Mouse (Mus musculus) neural tube, embryonic 10.5 days (tissue): Measurements from ENCODE around the gene Prr36.

Experiments
- DNase-seq: peaks from one replicate; pipeline ENCODE4 v3.0.0-alpha.2; 2017; ENCODE audit warnings: low spot score; ENCODE audit errors: extremely low spot score

Gene Prr36

GRCm38 (mm10) chr8:4239193-4239890 lies 22.1 kb upstream of the Prr36 start:
- no peak for DNase-seq

GRCm38 (mm10) chr8:4238434-4239192 lies 21.4 kb upstream of the Prr36 start, which contains the start of the genes Map2k7 and Gm49320:
Gene Map2k7, plus strand, starts transcription at chr8:4238740.
Gene Gm49320, plus strand, starts transcription at chr8:4238865.
- DNase-seq = peak; percentile 100

- DNase-seq = no peak
Measured at GRCm38 (mm10) chr8:4237814-4238433, 20.7 kb upstream of the Prr36 start.

GRCm38 (mm10) chr8:4230612-4231351 lies 13.5 kb upstream of the Prr36 start:
- DNase-seq = no peak

GRCm38 (mm10) chr8:4229784-4230183 lies 12.5 kb upstream of the Prr36 start:
- DNase-seq = no peak

DNA sequence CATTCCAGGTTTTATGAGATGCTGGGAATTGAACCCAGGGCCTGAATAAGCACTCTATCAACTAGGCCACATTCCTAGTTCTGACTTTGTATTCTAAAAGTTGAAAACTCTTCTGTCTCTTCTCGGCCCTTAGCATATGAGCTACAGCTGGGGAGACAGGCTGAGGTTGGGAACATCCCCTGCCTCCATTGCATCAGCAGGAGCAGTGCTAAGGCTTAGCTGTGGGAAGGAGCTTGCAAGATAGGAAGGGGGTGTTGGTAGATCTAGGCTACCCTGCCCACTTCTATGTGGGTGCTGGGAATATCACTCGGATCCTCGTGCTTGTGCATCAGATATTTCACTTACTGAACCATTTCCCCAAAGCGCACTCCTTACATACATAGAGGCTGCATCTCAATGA lies 10.7 kb upstream of the Prr36 start:
- DNase-seq = no peak

DNA sequence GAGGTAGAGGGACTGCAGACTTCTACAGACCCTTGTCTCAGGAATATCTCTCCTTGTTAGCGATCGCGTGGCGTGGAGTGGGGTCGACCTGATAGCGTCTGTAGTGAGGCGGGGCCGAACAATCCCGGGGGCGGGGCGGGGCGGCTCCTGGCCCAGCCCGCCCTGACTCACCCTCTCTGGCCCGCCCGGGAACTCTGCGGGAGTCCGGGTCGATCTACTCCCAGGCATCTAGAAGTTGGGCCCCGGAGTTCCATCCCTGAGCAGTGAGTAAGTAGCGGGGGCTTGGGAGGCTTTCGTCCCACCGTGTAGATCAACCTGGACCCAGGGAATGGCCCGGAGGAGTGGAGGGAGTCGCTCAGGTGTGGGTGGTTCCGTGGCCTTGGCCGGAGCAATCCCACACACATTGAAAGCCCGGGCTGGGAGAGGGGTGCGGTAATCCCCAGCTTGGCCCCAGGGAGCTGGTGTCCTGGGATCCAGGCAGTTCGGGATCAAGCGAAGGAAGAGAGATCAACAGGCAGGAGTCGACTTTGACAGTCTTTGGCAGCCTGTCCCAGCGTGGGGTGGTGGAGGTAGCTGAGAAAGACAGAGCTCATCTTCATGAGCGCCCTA lies 9.6 kb upstream of the Prr36 start, which contains the start of gene Lrrc8e:
Gene Lrrc8e, plus strand, starts transcription at position 89 of the 609 bp plus-strand sequence.
- no peak for DNase-seq

- no peak for DNase-seq
Measured at GRCm38 (mm10) chr8:4226323-4226722, 9.1 kb upstream of the Prr36 start.

DNA sequence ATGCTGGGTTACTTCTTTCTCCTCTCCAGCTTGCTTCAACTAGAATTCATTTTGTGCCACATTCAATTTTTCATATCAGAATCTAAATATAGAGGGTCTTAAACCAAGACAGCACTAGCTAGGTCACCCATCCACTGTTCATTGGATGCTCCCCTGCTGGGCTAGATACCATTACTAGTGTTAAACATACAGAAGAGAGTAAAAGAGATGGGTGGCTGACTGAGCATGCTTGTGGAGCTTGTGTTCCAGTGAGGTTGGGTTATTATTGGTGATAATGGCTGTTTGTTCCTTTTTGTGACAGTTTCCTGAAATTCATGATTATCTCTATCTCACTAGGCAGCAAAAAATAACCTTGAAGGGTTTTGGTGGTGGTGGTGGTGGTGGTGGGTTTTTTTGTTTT lies 4.8 kb upstream of the Prr36 start:
- DNase-seq = no peak

DNA sequence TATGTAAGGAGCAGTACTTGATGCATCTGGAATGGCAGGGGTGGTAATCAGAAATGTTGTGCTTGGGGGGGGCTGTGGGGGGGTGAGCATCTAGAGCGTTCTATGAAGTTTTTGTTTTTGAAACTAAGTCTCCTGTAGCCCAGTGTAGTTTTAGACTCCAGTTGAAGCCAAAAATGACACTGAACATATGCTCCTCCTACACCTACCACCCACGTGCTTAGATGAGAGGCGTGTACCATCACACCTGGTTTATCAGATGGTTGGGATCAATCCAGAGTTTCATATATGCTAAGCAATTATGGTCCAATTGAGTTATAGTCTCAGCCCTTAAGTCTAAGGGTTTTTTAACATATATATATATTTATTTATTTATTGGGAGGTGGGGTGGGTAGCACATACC lies 2.4 kb upstream of the Prr36 start:
- DNase-seq = no peak

DNA sequence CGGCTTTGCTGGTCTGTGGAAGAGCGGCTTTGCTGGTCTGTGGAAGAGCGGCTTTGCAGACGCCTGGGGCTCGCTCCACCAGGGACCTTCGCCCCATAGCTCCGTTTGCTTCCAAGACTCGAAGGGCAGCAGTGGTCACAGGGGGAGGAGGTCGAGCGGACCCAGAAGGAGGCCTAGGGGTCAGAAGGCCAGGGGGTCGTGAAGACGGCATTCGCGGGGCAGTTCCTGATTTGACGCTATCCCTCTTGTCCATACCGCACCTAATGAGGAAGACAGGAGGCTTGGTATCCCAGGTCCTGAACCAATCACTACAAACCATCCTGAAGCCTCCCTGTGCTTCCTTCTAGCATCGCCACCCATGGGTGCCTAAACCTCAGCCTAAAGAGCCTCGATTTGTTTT lies 963 bp downstream of the Prr36 start:
- DNase-seq = peak; percentile 39

GRCm38 (mm10) chr8:4214006-4214980 lies 3.0 kb downstream of the Prr36 start:
- DNase-seq = peak; percentile 48

- DNase-seq = peak; percentile 58
Measured at GRCm38 (mm10) chr8:4213210-4214005, 3.9 kb downstream of the Prr36 start.

GRCm38 (mm10) chr8:4212809-4213209 lies 4.5 kb downstream of the Prr36 start:
- DNase-seq = no peak

GRCm38 (mm10) chr8:4211097-4211496 lies 6.2 kb downstream of the Prr36 start:
- DNase-seq = no peak

DNA sequence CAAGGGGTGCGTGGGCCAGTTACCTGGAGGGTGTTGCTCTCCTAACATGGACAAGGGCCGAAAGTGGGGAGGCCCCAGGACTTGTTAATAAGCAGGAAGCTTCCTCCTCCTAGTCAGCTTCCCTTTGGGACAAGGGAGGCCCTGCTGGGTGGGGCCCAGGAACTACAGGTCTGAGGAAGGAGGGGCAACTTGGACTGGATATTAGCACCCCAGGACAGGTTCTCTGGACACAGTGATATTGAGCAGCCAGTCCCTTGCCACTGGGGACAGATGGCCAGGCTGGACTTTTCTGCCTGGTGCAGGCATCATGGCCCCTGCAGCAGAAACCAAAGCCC lies 10.3 kb downstream of the Prr36 start:
- DNase-seq = no peak

DNA sequence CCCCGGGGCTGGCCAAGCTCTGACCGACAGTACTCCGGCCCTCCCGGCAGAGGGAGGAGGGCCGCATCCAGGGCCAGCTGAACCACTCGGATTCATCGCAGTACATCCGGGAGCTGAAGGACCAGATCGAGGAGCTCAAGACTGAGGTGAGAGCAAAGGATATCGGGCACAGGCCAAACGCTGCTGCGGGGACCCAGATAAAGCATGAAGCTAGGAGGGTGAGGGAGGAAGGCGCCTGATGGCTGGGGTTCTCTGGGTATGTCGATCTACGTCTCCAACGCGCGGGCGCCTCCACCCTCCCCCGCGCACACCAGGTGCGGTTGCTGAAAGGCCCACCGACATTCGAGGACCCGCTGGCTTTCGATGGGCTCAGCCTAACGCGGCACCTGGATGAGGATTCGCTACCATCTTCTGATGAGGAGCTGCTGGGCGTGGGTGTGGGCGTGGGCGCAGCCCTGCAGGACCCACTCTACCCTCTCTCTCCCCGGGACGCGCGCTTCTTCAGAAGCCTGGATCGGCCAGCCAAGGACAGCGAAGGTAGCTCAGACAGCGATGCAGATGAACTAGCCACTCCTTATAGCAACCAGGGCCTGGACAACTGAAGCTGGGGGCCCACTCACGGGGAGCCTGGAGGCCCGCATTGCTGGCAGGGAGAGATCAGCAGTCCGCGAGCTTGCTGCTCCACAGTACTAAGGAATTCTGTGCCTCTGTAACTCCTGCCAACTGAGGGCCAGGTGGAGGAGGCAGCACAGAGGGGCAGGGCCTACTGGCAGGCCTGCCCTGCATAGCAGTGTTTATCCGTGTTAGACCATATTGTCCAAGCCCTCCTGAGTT lies 10.9 kb downstream of the Prr36 start:
- peak; percentile 27 for DNase-seq
